Mouse (Mus musculus): ENCODE measurements around the gene Syne1. TPM values are rescaled to one million over a fixed set of nuclear protein-coding genes. Genes with fewer than 3 reads are reported as not detected.

The Syne1 gene
- total RNA-seq (2014; fragmentation: Nextera tagmentation) (76.7 and 85.0 TPM in 2 replicates), total RNA-seq (2017) (51.9 and 59.1 TPM in 2 replicates), polyA plus RNA-seq (2012) (7.6 and 10.8 TPM in 2 replicates)

DNA sequence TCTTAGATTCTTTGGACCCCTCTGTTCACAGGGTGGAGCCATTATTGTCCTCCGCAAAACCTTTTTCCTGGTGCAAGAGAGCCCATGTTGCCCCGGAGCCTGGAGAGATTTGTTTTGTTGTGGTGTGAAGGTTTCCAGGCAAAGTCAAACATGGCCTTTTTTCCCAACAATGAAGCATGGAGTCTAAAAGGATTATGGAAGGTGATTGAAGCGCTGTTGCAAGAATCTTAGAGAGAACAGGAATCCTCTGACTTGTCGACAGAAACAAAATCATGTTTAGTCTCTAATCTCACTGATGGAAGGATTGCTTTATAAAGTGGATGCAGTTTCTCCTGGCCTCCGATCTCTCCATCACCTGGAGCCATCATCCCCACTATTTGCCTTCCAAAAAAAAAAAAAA lies at the start of gene Syne1:
Gene Syne1 (minus strand): TSS at position 101 of the 400 bp plus-strand sequence.
- Histone ChIP-seq H3K9me3 (replicated peaks) (no peaks in the 10 kb centered on the region), H3K36me3 (replicated peaks) (no peaks in the 10 kb centered on the region), H3K27me3 (ENCODE audit: insufficient read depth, low read length) (peaks cover 11% of the 10 kb centered on the region; the same call in 1 of the 2 replicates), H3K4me3 (ENCODE audit: low read depth, low read length) (peak within 1 kb of the TSS; percentile 14; the same call in 1 of the 2 replicates), H3K4me1 (ENCODE audit: insufficient read depth, low read depth, low read length) (no peaks in the 10 kb centered on the region)
- DNase-seq (ENCODE audit: low spot score), result no peak
- no peak for TF ChIP-seq GATA1 (IDR thresholded peaks at IDR 0.05; ENCODE audit: borderline replicate concordance, low read length)
- no peak for TF ChIP-seq GATA2 (IDR thresholded peaks at IDR 0.05; ENCODE audit: borderline replicate concordance, low read depth, low read length)
- no peak for TF ChIP-seq POLR2AphosphoS5 (IDR thresholded peaks at IDR 0.05; ENCODE audit: insufficient replicate concordance, low read depth, low read length)
- no peak for TF ChIP-seq CTCF (IDR thresholded peaks at IDR 0.05; ENCODE audit: low read depth, low read length)
- no peak for TF ChIP-seq TAL1 (conservative IDR thresholded peaks at IDR 0.05; ENCODE audit: low read depth, low read length)
- ATAC-seq (ENCODE audit: extremely low read depth, insufficient number of reproducible peaks, low FRiP score, poor library complexity, severe bottlenecking), result no peak

DNA sequence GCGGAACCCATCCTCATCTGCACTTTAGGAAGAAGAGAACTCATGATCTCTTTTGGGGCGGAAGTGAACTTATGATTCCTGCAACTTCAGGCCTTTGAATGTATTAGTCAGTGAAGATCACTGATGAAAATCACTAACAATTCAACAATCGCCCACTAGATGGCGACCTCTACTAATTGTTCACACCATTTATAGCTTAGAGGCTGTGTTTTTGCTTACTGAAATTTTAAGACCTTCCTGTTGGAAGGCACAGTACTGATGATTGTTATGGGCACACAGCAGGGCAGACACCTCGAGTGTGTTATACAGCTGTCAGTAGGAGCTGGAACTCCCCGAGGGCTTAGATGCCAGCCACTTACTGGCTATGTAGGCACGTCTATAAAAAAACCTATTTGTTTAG lies 48.8 kb upstream of the Syne1 start:
- Histone ChIP-seq H3K27me3 (ENCODE audit: insufficient read depth, low read length) (peaks cover 6% of the 10 kb centered on the region), H3K9me3 (replicated peaks) (no peaks in the 10 kb centered on the region), H3K4me1 (ENCODE audit: insufficient read depth, low read depth, low read length) (0 out of 2 replicates have a peak, but pooled peaks cover 3% of the 10 kb centered on the region), H3K36me3 (replicated peaks) (no peaks in the 10 kb centered on the region), H3K4me3 (ENCODE audit: low read depth, low read length) (no peak overlapping the region)
- peak; percentile 22; the same call in 1 of the 2 replicates for ATAC-seq (ENCODE audit: extremely low read depth, insufficient number of reproducible peaks, low FRiP score, poor library complexity, severe bottlenecking)
- no peak for TF ChIP-seq POLR2AphosphoS5 (IDR thresholded peaks at IDR 0.05; ENCODE audit: insufficient replicate concordance, low read depth, low read length)
- TF ChIP-seq CTCF (IDR thresholded peaks at IDR 0.05; ENCODE audit: low read depth, low read length), result peak; percentile 44; the same call in 1 of the 2 replicates
- TF ChIP-seq GATA2 (IDR thresholded peaks at IDR 0.05; ENCODE audit: borderline replicate concordance, low read depth, low read length), result no peak
- no peak for TF ChIP-seq GATA1 (IDR thresholded peaks at IDR 0.05; ENCODE audit: borderline replicate concordance, low read length)
- no peak for TF ChIP-seq TAL1 (conservative IDR thresholded peaks at IDR 0.05; ENCODE audit: low read depth, low read length)
- DNase-seq (ENCODE audit: low spot score), result peak; percentile 3

DNA sequence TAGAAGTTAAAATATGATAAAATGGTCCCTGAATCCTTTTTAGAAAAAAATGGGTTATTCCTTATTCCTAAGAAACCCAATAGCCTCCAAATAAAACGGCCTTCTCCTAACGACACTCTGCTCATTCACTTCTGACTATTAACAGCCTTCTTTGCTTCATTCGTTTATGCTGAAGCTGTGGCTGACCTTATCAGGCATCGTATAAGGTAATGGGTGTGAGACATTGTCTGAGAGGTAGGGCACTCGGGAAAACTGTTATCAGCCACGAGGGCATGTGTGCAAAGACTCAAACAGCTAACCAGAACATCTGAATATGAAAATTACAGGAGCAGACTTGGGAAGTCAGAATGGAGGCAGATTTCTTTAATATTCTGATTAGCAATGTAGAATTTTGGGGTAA lies 45.3 kb upstream of the Syne1 start:
- Histone ChIP-seq H3K4me1 (ENCODE audit: insufficient read depth, low read depth, low read length) (no peaks in the 10 kb centered on the region), H3K27me3 (ENCODE audit: insufficient read depth, low read length) (no peaks in the 10 kb centered on the region), H3K9me3 (replicated peaks) (no peaks in the 10 kb centered on the region), H3K4me3 (ENCODE audit: low read depth, low read length) (no peak overlapping the region), H3K36me3 (replicated peaks) (no peaks in the 10 kb centered on the region)
- ATAC-seq (ENCODE audit: extremely low read depth, insufficient number of reproducible peaks, low FRiP score, poor library complexity, severe bottlenecking) (no peak), DNase-seq (ENCODE audit: low spot score) (no peak)
- TF ChIP-seq GATA1 (IDR thresholded peaks at IDR 0.05; ENCODE audit: borderline replicate concordance, low read length), result no peak
- no peak for TF ChIP-seq GATA2 (IDR thresholded peaks at IDR 0.05; ENCODE audit: borderline replicate concordance, low read depth, low read length)
- no peak for TF ChIP-seq CTCF (IDR thresholded peaks at IDR 0.05; ENCODE audit: low read depth, low read length)
- no peak for TF ChIP-seq TAL1 (conservative IDR thresholded peaks at IDR 0.05; ENCODE audit: low read depth, low read length)
- no peak for TF ChIP-seq POLR2AphosphoS5 (IDR thresholded peaks at IDR 0.05; ENCODE audit: insufficient replicate concordance, low read depth, low read length)

DNA sequence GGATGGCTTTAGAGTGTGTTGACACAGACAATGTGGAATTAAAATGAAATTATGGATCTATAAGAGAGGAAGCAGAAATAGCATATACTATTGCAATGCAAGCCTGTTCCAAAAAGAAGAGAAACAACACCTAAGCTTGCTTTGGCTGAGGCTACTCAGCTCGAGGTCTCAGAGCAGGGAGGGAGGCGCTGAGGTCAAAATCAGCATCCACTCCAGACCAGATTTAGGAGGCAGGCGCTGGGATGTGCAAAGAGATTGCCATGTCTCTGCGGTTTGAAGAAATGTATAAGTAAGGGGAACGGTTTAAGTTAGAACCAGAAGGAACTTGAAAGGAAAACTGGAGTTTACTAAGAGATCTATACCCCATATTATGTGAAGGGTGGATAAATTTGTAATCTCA lies 43.2 kb upstream of the Syne1 start:
- H3K9me3 ChIP-seq (replicated peaks), result no peaks in the 10 kb centered on the region
- H3K4me1 ChIP-seq (ENCODE audit: insufficient read depth, low read depth, low read length), result no peaks in the 10 kb centered on the region
- TF ChIP-seq GATA1 (IDR thresholded peaks at IDR 0.05; ENCODE audit: borderline replicate concordance, low read length) (no peak), TAL1 (conservative IDR thresholded peaks at IDR 0.05; ENCODE audit: low read depth, low read length) (no peak), POLR2AphosphoS5 (IDR thresholded peaks at IDR 0.05; ENCODE audit: insufficient replicate concordance, low read depth, low read length) (no peak), CTCF (IDR thresholded peaks at IDR 0.05; ENCODE audit: low read depth, low read length) (no peak), GATA2 (IDR thresholded peaks at IDR 0.05; ENCODE audit: borderline replicate concordance, low read depth, low read length) (no peak)
- no peak overlapping the region for H3K4me3 ChIP-seq (ENCODE audit: low read depth, low read length)
- no peak for ATAC-seq (ENCODE audit: extremely low read depth, insufficient number of reproducible peaks, low FRiP score, poor library complexity, severe bottlenecking)
- H3K36me3 ChIP-seq (replicated peaks), result no peaks in the 10 kb centered on the region
- H3K27me3 ChIP-seq (ENCODE audit: insufficient read depth, low read length), result no peaks in the 10 kb centered on the region
- DNase-seq (ENCODE audit: low spot score), result no peak

DNA sequence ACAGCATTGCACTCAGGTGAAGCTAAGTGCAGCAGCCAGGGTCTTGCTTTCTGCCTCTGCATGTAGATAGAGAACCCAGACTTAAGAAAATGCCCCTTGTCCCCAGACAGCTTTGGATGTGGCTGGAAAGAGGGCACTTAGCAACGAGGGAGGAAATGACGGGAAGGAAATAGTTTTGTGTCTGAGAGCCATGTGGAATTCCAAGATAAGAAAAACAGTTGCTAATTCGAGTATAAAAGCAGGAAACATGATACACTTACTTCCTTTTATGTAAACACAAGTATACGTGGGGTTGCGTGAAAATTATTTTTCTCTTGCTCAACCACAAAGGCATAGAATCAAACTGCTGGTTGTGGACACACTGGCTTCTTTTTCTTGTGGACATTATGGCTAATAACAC lies 42.2 kb upstream of the Syne1 start, which contains the start of gene Myct1:
Gene Myct1 (plus strand): TSS at position 312 of the 400 bp plus-strand sequence.
- H3K4me1 ChIP-seq (ENCODE audit: insufficient read depth, low read depth, low read length), result no peaks in the 10 kb centered on the region
- no peaks in the 10 kb centered on the region for H3K9me3 ChIP-seq (replicated peaks)
- no peak for TF ChIP-seq POLR2AphosphoS5 (IDR thresholded peaks at IDR 0.05; ENCODE audit: insufficient replicate concordance, low read depth, low read length)
- no peak for TF ChIP-seq GATA2 (IDR thresholded peaks at IDR 0.05; ENCODE audit: borderline replicate concordance, low read depth, low read length)
- no peak for TF ChIP-seq GATA1 (IDR thresholded peaks at IDR 0.05; ENCODE audit: borderline replicate concordance, low read length)
- TF ChIP-seq CTCF (IDR thresholded peaks at IDR 0.05; ENCODE audit: low read depth, low read length), result no peak
- no peak for TF ChIP-seq TAL1 (conservative IDR thresholded peaks at IDR 0.05; ENCODE audit: low read depth, low read length)
- H3K27me3 ChIP-seq (ENCODE audit: insufficient read depth, low read length), result no peaks in the 10 kb centered on the region
- H3K36me3 ChIP-seq (replicated peaks), result no peaks in the 10 kb centered on the region
- ATAC-seq (ENCODE audit: extremely low read depth, insufficient number of reproducible peaks, low FRiP score, poor library complexity, severe bottlenecking) (peak; percentile 8; the same call in 1 of the 2 replicates), DNase-seq (ENCODE audit: low spot score) (no peak)
- no peak within 1 kb of the TSS for H3K4me3 ChIP-seq (ENCODE audit: low read depth, low read length)

DNA sequence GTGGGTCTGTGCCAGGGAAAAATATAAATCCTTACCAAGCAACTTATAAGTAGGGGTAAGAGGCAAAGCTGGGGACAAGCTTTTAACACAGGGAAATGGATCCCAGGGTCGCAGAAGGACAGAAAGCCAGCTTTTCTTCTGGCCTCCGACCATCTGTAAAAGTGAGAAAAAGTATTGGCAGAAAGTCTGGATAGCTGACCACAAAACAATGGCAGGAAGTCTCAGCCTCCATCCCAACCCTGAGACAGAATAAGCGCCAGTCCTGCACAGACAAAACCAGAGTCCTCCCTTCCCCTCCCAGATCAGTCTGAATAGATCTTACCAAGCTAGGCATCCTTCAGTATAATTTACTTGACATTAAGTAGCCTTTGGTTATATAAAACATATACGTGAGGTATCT lies 40.7 kb upstream of the Syne1 start:
- H3K27me3 ChIP-seq (ENCODE audit: insufficient read depth, low read length), result no peaks in the 10 kb centered on the region
- TF ChIP-seq TAL1 (conservative IDR thresholded peaks at IDR 0.05; ENCODE audit: low read depth, low read length), result no peak
- no peak for TF ChIP-seq GATA1 (IDR thresholded peaks at IDR 0.05; ENCODE audit: borderline replicate concordance, low read length)
- TF ChIP-seq CTCF (IDR thresholded peaks at IDR 0.05; ENCODE audit: low read depth, low read length), result no peak
- TF ChIP-seq GATA2 (IDR thresholded peaks at IDR 0.05; ENCODE audit: borderline replicate concordance, low read depth, low read length), result no peak
- no peak for TF ChIP-seq POLR2AphosphoS5 (IDR thresholded peaks at IDR 0.05; ENCODE audit: insufficient replicate concordance, low read depth, low read length)
- H3K4me1 ChIP-seq (ENCODE audit: insufficient read depth, low read depth, low read length), result no peaks in the 10 kb centered on the region
- H3K36me3 ChIP-seq (replicated peaks), result no peaks in the 10 kb centered on the region
- H3K9me3 ChIP-seq (replicated peaks), result no peaks in the 10 kb centered on the region
- DNase-seq (ENCODE audit: low spot score) (no peak), ATAC-seq (ENCODE audit: extremely low read depth, insufficient number of reproducible peaks, low FRiP score, poor library complexity, severe bottlenecking) (no peak)
- H3K4me3 ChIP-seq (ENCODE audit: low read depth, low read length), result no peak overlapping the region

Measured in G1E (cell line).